Mouse (Mus musculus) forebrain, embryonic 15.5 days (tissue): ENCODE measurements around the gene March10. TPM values are rescaled to one million over a fixed set of nuclear protein-coding genes. Genes with fewer than 3 reads are reported as not detected.

Experiments
- ATAC-seq: fragments of 200-750 bp; cut with Nextera tagmentation; replicated peaks from 2 replicates; pipeline ENCODE4 v1.8.0; 2017; ENCODE audit warnings: mild to moderate bottlenecking, moderate TSS enrichment, moderate library complexity
- H3K27ac ChIP-seq: fragments of 300-500 bp; sonication (generic); replicated peaks from 2 replicates; pipeline ENCODE4 v1.5.1; 2015; ENCODE audit warnings: mild to moderate bottlenecking, inconsistent platforms
- H3K27me3 ChIP-seq: fragments of 300-500 bp; sonication (generic); 2 replicates; pipeline ENCODE4 v1.6.1; 2015; ENCODE audit warnings: inconsistent platforms
- H3K36me3 ChIP-seq: fragments of 300-500 bp; sonication (generic); 2 replicates; pipeline ENCODE4 v1.6.1; 2015; ENCODE audit warnings: mild to moderate bottlenecking, inconsistent platforms
- H3K4me1 ChIP-seq: fragments of 300-500 bp; sonication (generic); 2 replicates; pipeline ENCODE4 v1.6.1; 2015; ENCODE audit warnings: inconsistent platforms
- H3K4me2 ChIP-seq: fragments of 300-500 bp; sonication (generic); replicated peaks from 2 replicates; pipeline ENCODE4 v1.6.1; 2015; ENCODE audit warnings: mild to moderate bottlenecking, inconsistent platforms
- H3K4me3 ChIP-seq: fragments of 300-500 bp; sonication (generic); 2 replicates; pipeline ENCODE4 v1.5.1; 2015; ENCODE audit warnings: mild to moderate bottlenecking, inconsistent platforms
- H3K9ac ChIP-seq: fragments of 300-500 bp; sonication (generic); replicated peaks from 2 replicates; pipeline ENCODE4 v1.6.1; 2015; ENCODE audit warnings: mild to moderate bottlenecking, inconsistent platforms
- H3K9me3 ChIP-seq: fragments of 300-500 bp; sonication (generic); 2 replicates; pipeline ENCODE4 v1.6.1; 2016; ENCODE audit warnings: inconsistent platforms
- WGBS: fragments of 180-500 bp; shearing (Covaris S2); methylation state at CpG from one replicate; pipeline ENCODE4 v1.1.7; 2015; ENCODE audit warnings: mixed read lengths; 5-methylcytosine and 5-hydroxymethylcytosine counted together
- polyA plus RNA-seq: library from polyadenylated mRNA; unstranded; fragments of >200 nt; fragmentation: Nextera tagmentation; extraction: Ambion mirVana; gene quantifications from 2 replicates; pipeline ENCODE4 v1.2.1, GENCODE M21; 2015

March10 gene
- polyA plus RNA-seq, 1 experiment from 2014 or later = 0.34 TPM

GRCm38 (mm10) chr11:105388636-105389035 is 67.9 kb downstream of the March10 start:
- Histone ChIP-seq H3K9ac (no peak overlapping the region), H3K27ac (no peak overlapping the region), H3K36me3 (no peaks in the 10 kb centered on the region), H3K4me2 (no peak overlapping the region), H3K4me1 (peaks cover 6% of the 10 kb centered on the region), H3K4me3 (no peak overlapping the region), H3K9me3 (no peaks in the 10 kb centered on the region), H3K27me3 (no peaks in the 10 kb centered on the region)
- ATAC-seq = no peak
- 54% methylated on average over 2 of the region's 2 CpGs for WGBS

- Histone ChIP-seq H3K4me1 (peaks cover 6% of the 10 kb centered on the region), H3K9me3 (no peaks in the 10 kb centered on the region), H3K27me3 (no peaks in the 10 kb centered on the region), H3K9ac (no peak overlapping the region), H3K4me2 (no peak overlapping the region), H3K36me3 (no peaks in the 10 kb centered on the region), H3K27ac (no peak overlapping the region), H3K4me3 (no peak overlapping the region)
- 88% methylated on average over 9 of the region's 9 CpGs for WGBS
- no peak for ATAC-seq
Observed at GRCm38 (mm10) chr11:105385266-105385665, 71.3 kb downstream of the March10 start.

GRCm38 (mm10) chr11:105375821-105376235 is 80.7 kb downstream of the March10 start:
- H3K4me3 ChIP-seq = no peak overlapping the region
- no peak for ATAC-seq

GRCm38 (mm10) chr11:105374526-105375175 is 81.9 kb downstream of the March10 start:
- Histone ChIP-seq H3K27me3 (no peaks in the 10 kb centered on the region), H3K27ac (no peak overlapping the region), H3K4me2 (no peak overlapping the region), H3K4me3 (no peak overlapping the region), H3K36me3 (no peaks in the 10 kb centered on the region), H3K4me1 (no peaks in the 10 kb centered on the region), H3K9ac (no peak overlapping the region), H3K9me3 (no peaks in the 10 kb centered on the region)
- WGBS = 82% methylated on average over 10 of the region's 10 CpGs
- no peak for ATAC-seq

More at GRCm38 (mm10) chr11:105375821-105376235, 80.7 kb downstream of the March10 start:
- WGBS = 93% methylated on average over 1 of the region's 1 CpGs
- Histone ChIP-seq H3K27me3 (no peaks in the 10 kb centered on the region), H3K4me2 (no peak overlapping the region), H3K36me3 (no peaks in the 10 kb centered on the region), H3K9me3 (no peaks in the 10 kb centered on the region), H3K9ac (no peak overlapping the region), H3K4me1 (no peaks in the 10 kb centered on the region), H3K27ac (no peak overlapping the region)

GRCm38 (mm10) chr11:105373881-105374280 is 82.7 kb downstream of the March10 start:
- WGBS = 83% methylated on average over 8 of the region's 8 CpGs

GRCm38 (mm10) chr11:105371818-105372217 is 84.7 kb downstream of the March10 start:
- Histone ChIP-seq H3K27ac (no peak overlapping the region), H3K4me1 (no peaks in the 10 kb centered on the region), H3K9ac (no peak overlapping the region), H3K9me3 (no peaks in the 10 kb centered on the region), H3K36me3 (no peaks in the 10 kb centered on the region), H3K4me3 (no peak overlapping the region), H3K4me2 (no peak overlapping the region), H3K27me3 (no peaks in the 10 kb centered on the region)
- 82% methylated on average over 9 of the region's 9 CpGs for WGBS
- ATAC-seq = no peak

More at GRCm38 (mm10) chr11:105373881-105374280, 82.7 kb downstream of the March10 start:
- Histone ChIP-seq H3K27me3 (no peaks in the 10 kb centered on the region), H3K4me3 (no peak overlapping the region), H3K9ac (no peak overlapping the region), H3K4me1 (no peaks in the 10 kb centered on the region), H3K4me2 (no peak overlapping the region), H3K36me3 (no peaks in the 10 kb centered on the region), H3K27ac (no peak overlapping the region), H3K9me3 (no peaks in the 10 kb centered on the region)
- ATAC-seq = no peak

GRCm38 (mm10) chr11:105369526-105370386 is 86.8 kb downstream of the March10 start:
- WGBS = 94% methylated on average over 13 of the region's 13 CpGs
- H3K9me3 ChIP-seq = no peaks in the 10 kb centered on the region

GRCm38 (mm10) chr11:105368833-105369232 is 87.7 kb downstream of the March10 start:
- Histone ChIP-seq H3K4me2 (no peak overlapping the region), H3K27ac (no peak overlapping the region), H3K9ac (no peak overlapping the region), H3K4me1 (peaks cover 19% of the 10 kb centered on the region), H3K9me3 (no peaks in the 10 kb centered on the region), H3K4me3 (no peak overlapping the region), H3K36me3 (no peaks in the 10 kb centered on the region), H3K27me3 (no peaks in the 10 kb centered on the region)
- no peak for ATAC-seq
- WGBS = 90% methylated on average over 5 of the region's 5 CpGs

More at GRCm38 (mm10) chr11:105369526-105370386, 86.8 kb downstream of the March10 start:
- no peak overlapping the region for H3K4me2 ChIP-seq
- H3K4me3 ChIP-seq = no peak overlapping the region
- H3K27ac ChIP-seq = no peak overlapping the region
- peaks cover 10% of the 10 kb centered on the region for H3K4me1 ChIP-seq
- no peaks in the 10 kb centered on the region for H3K27me3 ChIP-seq
- no peaks in the 10 kb centered on the region for H3K36me3 ChIP-seq
- no peak overlapping the region for H3K9ac ChIP-seq
- ATAC-seq = no peak

GRCm38 (mm10) chr11:105367163-105367562 is 89.4 kb downstream of the March10 start:
- H3K4me1 ChIP-seq = peaks cover 30% of the 10 kb centered on the region
- no peaks in the 10 kb centered on the region for H3K9me3 ChIP-seq
- no peak overlapping the region for H3K4me2 ChIP-seq
- H3K36me3 ChIP-seq = no peaks in the 10 kb centered on the region
- no peak overlapping the region for H3K4me3 ChIP-seq
- no peaks in the 10 kb centered on the region for H3K27me3 ChIP-seq
- H3K27ac ChIP-seq = no peak overlapping the region
- no peak for ATAC-seq
- 89% methylated on average over 3 of the region's 3 CpGs for WGBS
- no peak overlapping the region for H3K9ac ChIP-seq

GRCm38 (mm10) chr11:105366051-105366450 is 90.5 kb downstream of the March10 start:
- H3K9me3 ChIP-seq = no peaks in the 10 kb centered on the region
- no peak overlapping the region for H3K9ac ChIP-seq
- H3K27me3 ChIP-seq = no peaks in the 10 kb centered on the region
- peaks cover 30% of the 10 kb centered on the region for H3K4me1 ChIP-seq
- no peak overlapping the region for H3K4me3 ChIP-seq
- H3K36me3 ChIP-seq = no peaks in the 10 kb centered on the region
- no peak overlapping the region for H3K4me2 ChIP-seq
- no peak for ATAC-seq
- no peak overlapping the region for H3K27ac ChIP-seq
- 81% methylated on average over 4 of the region's 4 CpGs for WGBS

- Histone ChIP-seq H3K4me3 (no peak overlapping the region), H3K9ac (no peak overlapping the region), H3K4me2 (no peak overlapping the region), H3K4me1 (peaks cover 30% of the 10 kb centered on the region), H3K27ac (no peak overlapping the region), H3K9me3 (no peaks in the 10 kb centered on the region), H3K36me3 (no peaks in the 10 kb centered on the region), H3K27me3 (no peaks in the 10 kb centered on the region)
- 81% methylated on average over 3 of the region's 3 CpGs for WGBS
- no peak for ATAC-seq
Observed at GRCm38 (mm10) chr11:105365611-105366010, 90.9 kb downstream of the March10 start.

GRCm38 (mm10) chr11:105364386-105365065 is 92.0 kb downstream of the March10 start:
- no peaks in the 10 kb centered on the region for H3K27me3 ChIP-seq
- peak overlapping the region; percentile 58 for H3K4me2 ChIP-seq
- H3K4me1 ChIP-seq = peaks cover 30% of the 10 kb centered on the region
- H3K27ac ChIP-seq = peak overlapping the region; percentile 76
- peak overlapping the region; percentile 54 for H3K4me3 ChIP-seq
- no peaks in the 10 kb centered on the region for H3K9me3 ChIP-seq
- 7% methylated on average over 12 of the region's 12 CpGs for WGBS
- no peak for ATAC-seq
- H3K9ac ChIP-seq = peak overlapping the region; percentile 40
- H3K36me3 ChIP-seq = no peaks in the 10 kb centered on the region
